Mouse (Mus musculus): ENCODE measurements around the gene Tmem52. TPM values are rescaled to one million over a fixed set of nuclear protein-coding genes. Genes with fewer than 3 reads are reported as not detected.
"Not testable (repeated sequence)": the region's sequence is repeated elsewhere in the genome, so short reads cannot be mapped to it uniquely, and the experiment has no call there.

Gene Tmem52
- polyA plus RNA-seq, 1 experiment from 2014 or later, result 0.79 TPM

DNA sequence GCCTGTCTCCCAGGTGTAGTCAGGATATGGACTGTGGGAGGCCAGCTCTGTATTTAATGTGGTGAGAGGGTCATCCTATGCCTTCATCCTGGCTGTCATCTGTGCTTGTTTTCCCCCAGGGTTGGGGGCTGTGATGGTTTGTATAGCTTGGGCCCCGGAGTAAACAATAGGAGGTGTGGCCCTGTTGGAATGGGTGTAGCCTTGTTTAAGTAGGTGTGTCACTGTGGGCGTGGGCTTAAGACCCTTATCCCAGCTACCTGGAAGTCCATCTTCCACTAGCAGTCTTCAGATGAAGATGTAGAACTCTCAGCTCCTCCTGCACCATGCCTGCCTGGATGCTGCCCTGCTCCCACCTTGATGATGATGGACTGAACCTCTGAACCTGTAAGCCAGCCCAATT, 4.9 kb downstream of the Tmem52 start:
- H3K4me3 ChIP-seq; H3K27ac ChIP-seq; H3K4me1 ChIP-seq; H3K27me3 ChIP-seq; ATAC-seq (ENCODE audit: insufficient number of reproducible peaks, low FRiP score, low TSS enrichment, low read depth); H3K9ac ChIP-seq; H3K36me3 ChIP-seq; H3K9me3 ChIP-seq; H3K4me2 ChIP-seq: not testable (repeated sequence)
- WGBS, result 57% methylated on average over 2 of the region's 2 CpGs

DNA sequence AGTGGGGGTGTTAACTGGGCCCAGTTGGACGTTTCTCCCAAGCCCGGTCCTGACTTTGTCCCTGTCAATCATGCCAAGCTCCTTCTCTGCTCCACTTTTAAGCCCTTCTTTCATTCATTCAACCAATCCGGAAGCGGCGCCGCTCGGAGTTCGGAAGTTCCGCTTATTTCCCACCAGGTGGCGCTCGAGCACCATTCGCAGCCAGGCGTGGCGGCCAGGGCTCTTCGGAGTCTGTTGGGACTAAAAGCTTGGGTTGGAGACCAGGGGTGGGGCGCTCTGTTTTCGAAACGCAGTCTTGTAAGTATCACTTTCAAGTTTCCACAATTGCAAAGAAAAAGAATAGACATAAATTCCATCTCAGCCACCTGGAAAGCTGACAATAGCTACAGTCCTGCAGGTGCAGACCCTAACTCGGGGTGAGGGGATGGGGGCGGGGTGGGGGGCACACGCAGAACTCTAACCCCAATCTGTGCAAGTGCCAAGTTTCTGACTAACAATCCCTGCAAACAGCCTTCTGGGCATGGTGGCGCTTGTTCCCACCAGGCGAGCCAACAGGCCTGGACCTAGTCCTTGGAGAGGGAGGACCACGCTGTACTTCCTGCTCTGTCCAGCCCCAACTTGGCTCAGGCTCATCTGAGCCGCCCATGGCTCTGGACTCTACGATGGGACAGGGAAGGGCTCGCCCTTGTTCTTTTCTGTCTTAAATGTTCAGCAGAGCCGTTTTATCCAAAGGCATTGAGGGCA, 12.6 kb downstream of the Tmem52 start:
- peak; percentile 70; the same call in 1 of the 2 replicates for ATAC-seq (ENCODE audit: insufficient number of reproducible peaks, low FRiP score, low TSS enrichment, low read depth)
- no peaks in the 10 kb centered on the region for H3K9me3 ChIP-seq
- H3K27ac ChIP-seq, result no peak overlapping the region
- no peaks in the 10 kb centered on the region for H3K36me3 ChIP-seq
- no peaks in the 10 kb centered on the region for H3K27me3 ChIP-seq
- peak overlapping the region; percentile 21 for H3K4me3 ChIP-seq
- peaks cover 10% of the 10 kb centered on the region for H3K4me1 ChIP-seq
- H3K9ac ChIP-seq, result no peak overlapping the region
- 18% methylated on average over 28 of the region's 28 CpGs for WGBS
- peak overlapping the region; percentile 41 for H3K4me2 ChIP-seq

DNA sequence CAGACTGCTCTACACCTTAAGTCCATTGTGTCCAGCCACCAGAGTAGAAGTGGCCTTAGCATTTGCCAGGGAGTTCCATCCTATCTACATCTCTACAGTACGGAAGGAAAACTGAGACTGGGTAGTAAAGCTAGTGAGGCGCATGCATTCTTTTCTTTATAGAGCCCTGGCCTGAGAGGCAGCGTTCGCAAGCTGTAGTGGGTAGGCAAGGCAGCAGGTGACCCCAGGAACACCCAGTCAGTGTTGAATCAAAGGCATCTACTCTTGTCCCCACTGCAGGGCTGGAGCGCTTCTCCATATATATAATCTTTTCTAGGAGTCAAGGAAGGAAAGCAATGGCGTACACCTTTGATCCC, 13.2 kb downstream of the Tmem52 start:
- Histone ChIP-seq H3K9ac (no peak overlapping the region), H3K4me1 (peaks cover 10% of the 10 kb centered on the region), H3K4me3 (no peak overlapping the region), H3K27ac (no peak overlapping the region), H3K9me3 (no peaks in the 10 kb centered on the region), H3K4me2 (no peak overlapping the region; the same call in 1 of the 2 replicates), H3K36me3 (no peaks in the 10 kb centered on the region), H3K27me3 (no peaks in the 10 kb centered on the region)
- ATAC-seq (ENCODE audit: insufficient number of reproducible peaks, low FRiP score, low TSS enrichment, low read depth), result no peak
- WGBS, result 92% methylated on average over 6 of the region's 6 CpGs

DNA sequence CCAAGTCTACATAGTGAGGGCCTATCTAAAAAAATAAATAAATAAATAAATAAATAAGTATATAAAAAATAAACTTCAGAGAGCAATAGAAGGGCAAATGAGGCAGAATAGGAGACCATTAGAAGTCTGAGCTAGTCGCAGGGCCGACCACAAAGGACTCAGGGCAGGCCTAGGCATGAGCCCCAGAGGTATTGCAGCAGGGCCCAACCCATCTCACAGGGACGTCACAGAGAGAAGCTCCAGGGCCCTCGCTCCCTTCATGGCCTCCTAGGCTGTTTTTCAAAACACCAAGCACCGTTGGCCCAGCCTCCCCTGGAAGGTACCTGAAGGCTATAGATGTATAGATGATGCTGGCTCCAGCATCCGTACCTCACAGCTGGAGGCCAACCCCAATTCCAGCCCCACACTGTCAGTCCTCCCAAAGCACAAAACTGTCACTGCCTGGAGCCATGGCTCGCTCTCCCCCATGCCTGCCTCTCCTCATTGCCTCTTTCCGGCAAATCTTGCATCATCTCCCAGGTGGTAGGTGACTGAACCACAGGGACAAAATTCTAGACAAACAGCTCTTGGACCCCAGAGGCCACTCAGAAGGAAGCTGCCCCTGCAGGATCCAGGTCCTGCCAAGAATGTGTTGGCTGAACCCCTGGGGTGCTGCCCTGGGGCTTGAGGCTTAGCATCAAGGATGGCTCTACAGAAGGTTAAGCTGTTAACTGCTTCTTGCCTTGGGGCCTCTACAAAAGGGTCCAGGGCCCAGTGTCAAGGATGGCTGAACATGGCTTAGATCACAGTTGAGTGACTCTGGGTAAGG, 14.0 kb downstream of the Tmem52 start:
- Histone ChIP-seq H3K9ac (no peak overlapping the region), H3K27me3 (no peaks in the 10 kb centered on the region), H3K27ac (no peak overlapping the region), H3K4me2 (no peak overlapping the region), H3K36me3 (no peaks in the 10 kb centered on the region), H3K9me3 (no peaks in the 10 kb centered on the region), H3K4me3 (no peak overlapping the region), H3K4me1 (peaks cover 14% of the 10 kb centered on the region)
- ATAC-seq (ENCODE audit: insufficient number of reproducible peaks, low FRiP score, low TSS enrichment, low read depth), result no peak
- WGBS, result 60% methylated on average over 8 of the region's 8 CpGs

DNA sequence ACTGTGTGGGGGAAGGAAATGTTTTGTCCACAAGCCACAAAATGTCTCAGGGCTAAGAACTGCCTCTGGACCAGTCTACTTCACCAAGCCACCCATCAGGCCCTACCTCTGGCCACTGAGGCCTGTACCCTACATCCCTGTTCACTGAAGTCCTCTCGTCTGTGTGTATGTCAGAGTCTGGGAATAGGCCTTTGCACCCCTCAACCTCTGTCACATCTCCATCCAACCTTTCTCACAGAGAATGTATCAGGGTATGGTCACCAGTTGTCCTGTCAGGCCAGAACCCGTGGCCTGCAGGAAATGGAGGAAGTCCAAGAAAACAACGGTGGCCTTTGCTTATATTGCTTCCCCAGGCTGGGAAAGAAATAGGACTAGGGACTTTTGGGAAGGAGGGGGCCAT, 16.6 kb downstream of the Tmem52 start:
- WGBS, result 74% methylated on average over 3 of the region's 3 CpGs
- H3K27me3 ChIP-seq, result no peaks in the 10 kb centered on the region

DNA sequence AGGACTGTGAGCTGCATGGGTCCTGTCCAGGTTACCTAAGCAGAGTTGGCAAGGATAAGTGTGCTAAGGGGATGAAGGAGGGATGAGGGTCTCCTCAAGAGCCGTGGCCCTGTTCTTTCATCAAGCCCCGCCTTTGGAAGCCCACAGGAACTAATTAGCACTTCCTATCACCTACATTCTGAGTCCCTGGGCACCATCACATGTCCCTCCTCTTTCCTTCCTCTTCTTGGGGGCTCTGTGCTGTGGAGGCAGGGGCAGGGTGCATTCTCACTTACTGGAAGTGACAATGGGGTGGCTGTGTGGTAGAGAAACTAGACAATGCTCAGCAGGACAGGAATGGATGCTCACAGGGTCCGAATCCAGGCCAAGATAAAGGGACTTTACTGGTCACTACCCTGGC, 18.8 kb downstream of the Tmem52 start:
- peak overlapping the region; percentile 80 for H3K27ac ChIP-seq
- no peak for ATAC-seq (ENCODE audit: insufficient number of reproducible peaks, low FRiP score, low TSS enrichment, low read depth)
- H3K36me3 ChIP-seq, result no peaks in the 10 kb centered on the region
- peaks cover 26% of the 10 kb centered on the region for H3K4me1 ChIP-seq
- H3K27me3 ChIP-seq, result no peaks in the 10 kb centered on the region
- WGBS, result 31% methylated on average over 3 of the region's 3 CpGs
- H3K4me3 ChIP-seq, result no peak overlapping the region
- H3K9me3 ChIP-seq, result no peaks in the 10 kb centered on the region
- no peak overlapping the region for H3K4me2 ChIP-seq
- H3K9ac ChIP-seq, result no peak overlapping the region

More for the DNA sequence above, 16.6 kb downstream of the Tmem52 start:
- Histone ChIP-seq H3K4me2 (no peak overlapping the region), H3K9ac (no peak overlapping the region), H3K4me3 (no peak overlapping the region), H3K36me3 (no peaks in the 10 kb centered on the region), H3K27ac (no peak overlapping the region), H3K9me3 (no peaks in the 10 kb centered on the region), H3K4me1 (peaks cover 29% of the 10 kb centered on the region)
- ATAC-seq (ENCODE audit: insufficient number of reproducible peaks, low FRiP score, low TSS enrichment, low read depth), result no peak

DNA sequence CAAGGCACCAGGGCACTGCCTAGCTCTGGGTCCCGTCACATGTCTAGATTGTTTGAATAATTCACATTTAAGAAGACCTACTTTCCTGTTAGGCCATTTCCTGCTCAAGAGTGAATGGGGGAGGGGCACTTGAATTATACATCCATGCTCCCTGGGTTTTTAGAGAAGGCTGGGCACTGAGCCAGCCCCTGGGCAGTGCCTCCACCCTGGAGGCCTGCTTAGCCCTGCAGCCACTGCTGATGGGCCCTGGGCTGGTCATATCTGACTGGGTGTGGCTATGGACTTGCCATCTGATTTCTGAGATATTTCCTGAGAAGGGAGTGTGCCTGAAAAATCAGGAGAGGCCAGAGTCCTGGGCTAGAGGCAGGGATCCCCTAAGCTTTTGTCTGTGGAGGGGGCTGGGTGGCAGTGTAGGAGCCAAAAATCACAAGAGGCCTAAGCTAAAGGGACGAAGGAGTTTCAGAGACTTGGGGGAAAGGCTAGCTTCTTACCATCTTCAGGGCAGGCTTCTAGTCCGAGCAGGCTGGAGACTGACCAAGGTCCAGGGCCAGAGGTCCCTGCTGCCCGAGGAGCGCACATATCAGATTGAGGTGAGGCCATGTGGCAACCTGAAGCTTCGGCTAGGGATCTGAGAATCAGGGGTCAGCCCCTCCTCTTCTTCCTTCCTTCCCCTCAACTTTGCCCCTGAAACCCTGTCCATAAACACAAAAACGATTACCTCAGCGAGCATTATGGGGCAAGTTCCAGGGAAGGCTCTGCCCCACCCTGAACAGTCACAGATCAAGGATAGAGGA, 19.5 kb downstream of the Tmem52 start:
- no peak overlapping the region for H3K4me3 ChIP-seq
- H3K4me1 ChIP-seq, result peaks cover 28% of the 10 kb centered on the region
- no peak overlapping the region for H3K4me2 ChIP-seq
- H3K27ac ChIP-seq, result peak overlapping the region; percentile 80
- ATAC-seq (ENCODE audit: insufficient number of reproducible peaks, low FRiP score, low TSS enrichment, low read depth), result no peak; the same call in 1 of the 2 replicates
- H3K27me3 ChIP-seq, result no peaks in the 10 kb centered on the region
- H3K9ac ChIP-seq, result no peak overlapping the region
- H3K9me3 ChIP-seq, result no peaks in the 10 kb centered on the region
- WGBS, result 66% methylated on average over 8 of the region's 8 CpGs
- no peaks in the 10 kb centered on the region for H3K36me3 ChIP-seq

DNA sequence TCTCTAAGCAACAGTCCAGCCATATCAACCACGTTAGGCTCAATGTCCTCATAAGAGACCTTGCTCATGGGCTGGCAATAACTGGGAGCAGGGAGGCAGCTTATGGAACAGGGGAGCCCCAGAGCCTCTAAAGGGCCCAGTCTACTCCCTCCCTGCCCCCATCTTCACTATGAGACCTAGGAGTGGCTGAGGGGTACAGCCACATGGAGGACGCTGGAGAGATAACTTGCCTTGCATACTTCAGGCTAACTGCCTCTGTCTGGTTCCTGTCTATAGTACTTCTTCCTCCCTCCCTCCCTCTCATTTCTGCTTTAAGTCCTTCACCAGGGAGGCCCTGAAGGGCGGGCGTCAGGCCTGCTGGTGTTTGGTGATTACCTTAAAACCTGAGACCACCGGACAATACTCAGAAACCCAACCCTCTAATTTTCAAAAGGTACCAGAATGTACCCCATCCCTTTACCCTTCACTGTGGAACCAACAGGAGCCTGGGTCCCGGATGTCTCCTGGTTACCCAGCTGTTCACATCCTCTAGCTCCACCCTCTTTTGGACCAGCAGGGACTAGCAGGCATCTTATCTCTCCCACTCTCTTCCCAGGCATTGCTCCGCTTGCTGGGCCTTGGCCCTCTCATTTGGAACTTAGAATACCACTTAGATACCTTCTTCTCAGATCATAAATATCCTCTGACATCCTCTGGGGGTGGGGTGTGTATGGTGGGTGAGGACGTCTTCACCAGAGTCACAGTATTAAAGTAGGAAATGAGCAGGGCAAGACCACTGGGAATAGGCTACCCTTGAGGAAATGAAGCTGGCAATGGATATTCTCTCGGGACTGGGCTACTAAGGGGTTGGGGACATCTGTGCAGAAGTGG, 20.4 kb downstream of the Tmem52 start:
- Histone ChIP-seq H3K9me3 (no peaks in the 10 kb centered on the region), H3K9ac (no peak overlapping the region), H3K36me3 (no peaks in the 10 kb centered on the region), H3K4me1 (peaks cover 36% of the 10 kb centered on the region), H3K27ac (peak overlapping the region; percentile 80; the same call in 1 of the 2 replicates), H3K4me3 (no peak overlapping the region), H3K4me2 (no peak overlapping the region), H3K27me3 (no peaks in the 10 kb centered on the region)
- WGBS, result 75% methylated on average over 9 of the region's 9 CpGs
- ATAC-seq (ENCODE audit: insufficient number of reproducible peaks, low FRiP score, low TSS enrichment, low read depth), result no peak

DNA sequence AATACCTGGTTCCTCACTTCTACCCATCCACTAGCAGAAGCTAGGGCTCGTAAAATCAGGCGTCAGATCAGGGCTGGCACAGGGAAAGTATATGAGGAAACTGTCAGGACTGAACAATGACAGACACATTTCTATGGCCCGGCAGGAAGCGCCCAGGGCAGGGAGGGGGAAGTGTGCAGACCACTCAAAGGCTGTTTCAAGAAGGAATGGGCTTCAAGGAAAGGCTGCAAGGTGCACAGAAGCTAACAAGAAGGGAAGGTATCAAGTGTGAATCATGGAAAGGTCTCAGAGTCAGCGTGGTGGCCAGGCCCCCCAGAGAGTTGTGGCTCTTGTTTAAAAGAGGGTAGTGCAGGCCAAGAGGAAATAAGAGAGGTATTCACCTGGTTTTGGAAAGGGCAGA, 21.5 kb downstream of the Tmem52 start:
- Histone ChIP-seq H3K9ac (peak overlapping the region; percentile 97), H3K4me1 (peaks cover 46% of the 10 kb centered on the region), H3K4me2 (peak overlapping the region; percentile 73), H3K9me3 (no peaks in the 10 kb centered on the region), H3K27ac (peak overlapping the region; percentile 93), H3K27me3 (no peaks in the 10 kb centered on the region), H3K36me3 (no peaks in the 10 kb centered on the region), H3K4me3 (peak overlapping the region; percentile 99)
- WGBS, result 22% methylated on average over 5 of the region's 5 CpGs
- no peak for ATAC-seq (ENCODE audit: insufficient number of reproducible peaks, low FRiP score, low TSS enrichment, low read depth)

DNA sequence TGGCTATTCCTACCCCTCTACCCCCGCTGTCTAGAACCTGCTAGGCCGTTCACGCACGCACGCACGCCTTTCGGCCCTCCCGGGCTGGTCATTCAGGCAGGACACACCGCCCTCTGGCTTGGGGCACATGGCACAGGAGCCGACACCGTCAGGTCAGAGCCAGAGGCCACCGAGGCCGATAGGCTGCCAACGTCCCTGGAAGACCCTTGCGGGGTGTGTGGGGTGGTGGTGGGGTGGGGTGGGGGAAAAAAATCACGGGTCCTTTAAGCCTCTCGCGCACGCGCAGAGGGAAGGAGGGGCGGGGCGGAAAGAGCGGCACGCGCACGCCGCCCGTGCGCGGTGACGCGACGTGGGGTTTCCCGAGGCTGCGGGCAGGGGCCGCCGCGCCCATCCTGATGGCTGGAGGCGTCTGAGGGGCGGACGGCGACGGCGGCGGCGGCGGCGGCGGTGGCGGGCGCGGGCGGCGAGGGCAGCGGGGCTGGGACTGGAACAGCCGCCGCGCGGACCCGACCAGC, 22.1 kb downstream of the Tmem52 start, which contains the start of gene Gnb1:
Gene Gnb1, plus strand, starts transcription at position 372 of the 515 bp plus-strand sequence.
- H3K9me3 ChIP-seq, result no peaks in the 10 kb centered on the region
- peak within 1 kb of the TSS; percentile 97 for H3K9ac ChIP-seq
- H3K4me2 ChIP-seq, result peak within 1 kb of the TSS; percentile 73
- peaks cover 46% of the 10 kb centered on the region for H3K4me1 ChIP-seq
- peak within 1 kb of the TSS; percentile 99 for H3K4me3 ChIP-seq
- no peaks in the 10 kb centered on the region for H3K36me3 ChIP-seq
- ATAC-seq (ENCODE audit: insufficient number of reproducible peaks, low FRiP score, low TSS enrichment, low read depth), result peak; percentile 75
- WGBS, result under 1% methylated on average over 48 of the region's 60 CpGs
- H3K27me3 ChIP-seq, result no peaks in the 10 kb centered on the region
- H3K27ac ChIP-seq, result peak within 1 kb of the TSS; percentile 93
